Mouse (Mus musculus): Measurements from ENCODE around the gene Skap1.
A peak's percentile ranks its signal among the peaks of the same experiment; 100 is the strongest.

- TF ChIP-seq POLR2A (IDR thresholded peaks at IDR 0.05; ENCODE audit: control insufficient read depth in 1 of 2, insufficient read depth in 1 of 2, low read depth in 1 of 2, low read length in 2 of 2, poor library complexity in 1 of 2): no peak
- TF ChIP-seq CTCF (IDR thresholded peaks at IDR 0.05 in 2 of 3, conservative IDR thresholded peaks at IDR 0.05 in 1 of 3; ENCODE audit: control insufficient read depth in 1 of 3, insufficient read depth in 1 of 3, low read depth in 2 of 3, low read length in 3 of 3, poor library complexity in 1 of 3, severe bottlenecking in 1 of 3): peak in 2 of 3 experiments; percentile 20 to 42; a peak in 2 of 6 replicates
- no peak for TF ChIP-seq ZKSCAN1 (IDR thresholded peaks at IDR 0.05; ENCODE audit: low read depth, low read length)
- TF ChIP-seq USF1 (IDR thresholded peaks at IDR 0.05; ENCODE audit: low read depth, low read length): no peak
- no peak for TF ChIP-seq MAX (IDR thresholded peaks at IDR 0.05; ENCODE audit: low read length)
- no peak for TF ChIP-seq RCOR1 (IDR thresholded peaks at IDR 0.05; ENCODE audit: low read depth, low read length)
- TF ChIP-seq ELF1 (IDR thresholded peaks at IDR 0.05; ENCODE audit: low read depth, low read length): no peak
- no peak for TF ChIP-seq TCF12 (IDR thresholded peaks at IDR 0.05; ENCODE audit: low read depth, low read length)
Observed at GRCm38 (mm10) chr11:96774536-96774935, 310.1 kb downstream of the Skap1 start.
